ENCODE assay signal across 19 mouse cellular contexts in the genomic region with DNA sequence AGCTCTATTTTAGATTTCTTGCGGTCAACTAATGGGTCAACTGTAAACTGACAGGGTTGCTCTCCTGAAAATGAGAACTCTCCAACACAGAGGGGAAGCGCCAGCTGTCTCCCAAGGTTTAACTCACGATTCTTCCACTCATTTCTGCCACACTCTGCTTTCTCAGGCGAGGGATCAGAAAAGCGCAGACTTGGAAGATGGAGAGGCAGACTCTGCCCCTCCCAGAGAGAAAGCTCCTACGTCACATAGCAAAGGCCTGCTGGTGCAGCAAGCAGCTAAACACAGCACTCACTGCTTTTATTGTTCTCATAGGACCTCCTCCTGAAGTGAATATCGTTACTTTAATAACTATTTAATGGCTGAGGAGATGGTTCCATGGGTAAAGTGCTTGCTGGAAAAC.
DNase-seq lines count a peak whose midpoint lies in the region; ATAC-seq and TF ChIP-seq lines count a peak whose summit lies in the region.
"Had no signal": no experiment of that assay in that cellular context is flagged by ENCODE, and none has a peak within 500 bp of the region (broad histone marks: within the 10 kb centered on the region; RNA-seq: fewer than 3 reads in every experiment).

No protein-coding gene starts in this region.

- TF ChIP-seq POLR2A in brain, embryonic 14.5 days (IDR thresholded peaks at IDR 0.05; ENCODE audit: borderline replicate concordance, extremely low read depth, insufficient read depth, insufficient read length, poor library complexity, severe bottlenecking), result no peak

- H3K27ac ChIP-seq in limb, embryonic 15.5 days, result peak overlapping the region; percentile 35; the same call in 1 of the 2 replicates
- no peak overlapping the region for H3K27ac ChIP-seq in limb, embryonic 10.5 days
- H3K27ac ChIP-seq in forebrain, postnatal 0 days (ENCODE audit: low read depth, low read length), result peak overlapping the region; percentile 11
- H3K27ac ChIP-seq: embryonic facial prominence, embryonic 15.5 days; kidney, embryonic 15.5 days; midbrain, embryonic 12.5 days had no signal

- peak; percentile 57 for ATAC-seq in frontal cortex, adult (ENCODE audit: low TSS enrichment)
- no peak for ATAC-seq in limb, embryonic 15.5 days (ENCODE audit: insufficient number of reproducible peaks, low FRiP score, low TSS enrichment, low read depth)
- peak; percentile 54 for ATAC-seq in forebrain, postnatal 0 days
- ATAC-seq: lung, postnatal 0 days had no signal

- H3K4me3 ChIP-seq in limb, embryonic 15.5 days, result no peak overlapping the region
- H3K4me3 ChIP-seq in limb, embryonic 10.5 days, result no peak overlapping the region
- H3K4me3 ChIP-seq in forebrain, postnatal 0 days (ENCODE audit: low read depth, low read length), result no peak overlapping the region
- H3K4me3 ChIP-seq: embryonic facial prominence, embryonic 15.5 days; kidney, embryonic 15.5 days; midbrain, embryonic 12.5 days had no signal

- H3K9ac ChIP-seq in limb, embryonic 15.5 days, result no peak overlapping the region
- H3K9ac ChIP-seq in forebrain, postnatal 0 days, result no peak overlapping the region
- H3K9ac ChIP-seq: embryonic facial prominence, embryonic 15.5 days; kidney, embryonic 15.5 days; midbrain, embryonic 12.5 days had no signal

- no peak for DNase-seq in frontal cortex, postnatal 36 days (ENCODE audit: low spot score in 2 of 2)
- no peak for DNase-seq in limb, embryonic 10.5 days (ENCODE audit: low spot score)
- peak; percentile 55 for DNase-seq in brain, embryonic 14.5 days (ENCODE audit: low read depth)
- peak; percentile 67 for DNase-seq in forebrain, postnatal 0 days
- DNase-seq in lung, postnatal 4 days, result no peak
- no peak for DNase-seq in right cerebral cortex, adult 2 months (ENCODE audit: low spot score in 2 of 2)
- DNase-seq: adrenal gland, adult 2 months; cerebellum, adult 9-10 months; gastrocnemius, postnatal 25 days; heart, postnatal 36 days; kidney, adult 11 months; kidney, postnatal 36 days; liver had no signal

- WGBS in limb, embryonic 15.5 days, result 42% methylated on average over 7 of the region's 7 CpGs
- 65% methylated on average over 7 of the region's 7 CpGs for WGBS in limb, embryonic 10.5 days
- 36% methylated on average over 7 of the region's 7 CpGs for WGBS in forebrain, postnatal 0 days

- peaks cover 22% of the 10 kb centered on the region for H3K4me1 ChIP-seq in limb, embryonic 15.5 days
- peaks cover 28% of the 10 kb centered on the region for H3K4me1 ChIP-seq in limb, embryonic 10.5 days
- peaks cover 12% of the 10 kb centered on the region for H3K4me1 ChIP-seq in forebrain, postnatal 0 days (ENCODE audit: insufficient read depth)

- no peaks in the 10 kb centered on the region for H3K27me3 ChIP-seq in limb, embryonic 15.5 days
- no peaks in the 10 kb centered on the region for H3K27me3 ChIP-seq in limb, embryonic 10.5 days (ENCODE audit: low read depth, poor library complexity, severe bottlenecking)
- no peaks in the 10 kb centered on the region for H3K27me3 ChIP-seq in forebrain, postnatal 0 days (ENCODE audit: insufficient read depth, low read length)
- H3K27me3 ChIP-seq: embryonic facial prominence, embryonic 15.5 days; kidney, embryonic 15.5 days; midbrain, embryonic 12.5 days had no signal

- no peak overlapping the region for H3K4me2 ChIP-seq in limb, embryonic 15.5 days
- H3K4me2 ChIP-seq in forebrain, postnatal 0 days (ENCODE audit: low read depth), result no peak overlapping the region
- H3K4me2 ChIP-seq: embryonic facial prominence, embryonic 15.5 days; kidney, embryonic 15.5 days had no signal

- TF ChIP-seq CTCF in brain, embryonic 14.5 days (IDR thresholded peaks at IDR 0.05; ENCODE audit: borderline replicate concordance, extremely low read depth, insufficient read depth, insufficient read length), result no peak
- TF ChIP-seq CTCF in forebrain, postnatal 0 days (IDR thresholded peaks at IDR 0.05; ENCODE audit: low read depth), result no peak

- H3K9me3 ChIP-seq in limb, embryonic 15.5 days, result no peaks in the 10 kb centered on the region
- H3K9me3 ChIP-seq in limb, embryonic 10.5 days (replicated peaks), result no peaks in the 10 kb centered on the region
- H3K9me3 ChIP-seq in forebrain, postnatal 0 days (ENCODE audit: low read length), result no peaks in the 10 kb centered on the region
- H3K9me3 ChIP-seq: embryonic facial prominence, embryonic 15.5 days; kidney, embryonic 15.5 days; midbrain, embryonic 12.5 days had no signal

- H3K36me3 ChIP-seq in limb, embryonic 15.5 days, result no peaks in the 10 kb centered on the region
- no peaks in the 10 kb centered on the region for H3K36me3 ChIP-seq in limb, embryonic 10.5 days
- H3K36me3 ChIP-seq in forebrain, postnatal 0 days (ENCODE audit: insufficient read depth), result no peaks in the 10 kb centered on the region
- H3K36me3 ChIP-seq: embryonic facial prominence, embryonic 15.5 days; kidney, embryonic 15.5 days; midbrain, embryonic 12.5 days had no signal

Comparison
In these comparisons a context has a peak if more than half of its experiments do, and no peak if none do; other contexts are left out.
1. DNase-seq: peak in brain, embryonic 14.5 days (single experiment) and forebrain, postnatal 0 days (single experiment); none in frontal cortex, postnatal 36 days (0 of 2), limb, embryonic 10.5 days (single experiment), lung, postnatal 4 days (0 of 2) and right cerebral cortex, adult 2 months (0 of 2).